Mouse (Mus musculus) ES-Bruce4 (cell line): Measurements from ENCODE around the gene Arsb.

Source experiments
- CTCF ChIP-seq: IDR thresholded peaks from one replicate; pipeline ENCODE4 v1.8.1; 2011; ENCODE audit warnings: low read depth, low read length
- EP300 ChIP-seq: IDR thresholded peaks from 2 replicates; pipeline ENCODE4 v1.6.1; 2011; ENCODE audit warnings: low read depth, low read length; ENCODE audit not compliant: insufficient read depth
- POLR2A ChIP-seq: IDR thresholded peaks from one replicate; pipeline ENCODE4 v1.8.1; 2011; ENCODE audit warnings: low read length; ENCODE audit not compliant: insufficient read depth

GRCm38 (mm10) chr13:93854325-93854724 is 82.9 kb downstream of the Arsb start:
- TF ChIP-seq CTCF (no peak), POLR2A (no peak), EP300 (no peak)
